Mouse (Mus musculus) hindlimb bud, embryonic 11.5 days (tissue): ENCODE results near the gene Tpcn1.

Source experiments
- DNase-seq: peaks from one replicate; pipeline ENCODE4 v3.0.0-alpha.2; 2012; ENCODE audit warnings: low read depth, low spot score; ENCODE audit errors: extremely low spot score

The Tpcn1 gene

DNA sequence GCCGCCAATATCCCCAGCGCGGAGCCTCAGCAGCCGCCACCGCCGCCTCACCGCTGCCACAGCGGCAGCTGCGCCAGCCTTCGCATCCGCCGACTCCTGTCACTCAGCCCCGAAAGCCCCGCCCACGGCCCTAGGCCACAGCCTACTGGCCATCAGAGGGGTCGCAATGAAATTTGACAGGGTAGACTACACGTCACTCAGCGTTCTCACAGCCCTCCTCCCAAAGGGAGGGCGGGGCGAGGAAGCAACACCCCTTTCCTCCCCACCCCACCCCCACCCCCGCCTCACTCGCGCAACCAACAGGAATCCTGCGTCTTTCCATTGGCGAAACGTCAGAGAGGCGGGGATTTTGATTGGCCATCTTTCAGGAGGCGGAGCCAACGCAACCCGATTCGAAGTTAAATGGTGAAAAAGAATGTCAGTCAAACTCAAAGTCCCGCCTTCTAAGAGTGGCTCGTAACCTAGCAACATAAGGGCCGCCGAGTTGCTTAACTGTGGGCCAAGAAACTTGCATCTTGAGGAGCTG is at the start of gene Tpcn1, which contains the start of gene Iqcd:
Gene Tpcn1, minus strand, starts transcription at position 105 of the 526 bp plus-strand sequence.
Gene Iqcd, plus strand, starts transcription at position 448 of the 526 bp plus-strand sequence.
- DNase-seq, result peak; percentile 100

GRCm38 (mm10) chr5:120635633-120636032 is 47.2 kb upstream of the Tpcn1 start:
- DNase-seq, result no peak

DNA sequence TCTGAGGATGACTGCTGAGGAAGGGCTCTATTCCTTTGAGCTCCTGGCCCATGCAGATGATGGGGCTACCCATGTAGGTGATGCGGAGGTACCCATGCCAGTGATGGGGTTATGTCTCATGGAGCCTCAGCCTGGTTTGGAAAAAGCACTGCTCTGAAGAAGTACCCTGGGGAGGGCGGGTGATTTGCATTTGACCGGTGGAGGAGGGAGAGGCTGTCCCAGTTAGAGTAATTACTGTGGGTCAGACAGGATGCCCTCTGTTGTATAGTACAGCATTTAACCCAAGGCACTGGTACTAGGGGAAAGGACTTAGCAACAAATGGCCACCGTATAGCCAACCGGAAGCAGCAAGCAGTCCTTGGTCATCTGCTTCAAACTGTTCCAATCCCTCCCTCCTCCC is 46.4 kb upstream of the Tpcn1 start:
- no peak for DNase-seq

DNA sequence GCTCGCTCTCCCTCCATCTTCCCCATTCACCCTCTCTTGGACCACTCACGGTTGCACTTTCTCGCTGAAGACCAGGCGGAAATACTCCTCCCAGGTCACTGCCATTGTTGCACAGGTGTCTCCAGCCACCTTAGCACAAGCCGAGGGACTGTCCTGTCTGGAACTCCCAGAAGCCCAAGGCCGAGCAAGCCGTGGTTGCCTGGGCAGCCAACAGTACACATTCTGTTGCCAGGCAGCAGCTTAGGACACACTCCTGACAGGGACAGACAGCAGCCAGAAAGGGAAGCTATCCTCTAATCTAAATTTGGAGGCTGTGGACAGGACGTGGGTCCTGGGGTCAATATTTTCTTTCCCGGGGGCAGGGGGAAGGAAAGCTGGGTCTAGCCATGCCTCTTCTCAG is 45.7 kb upstream of the Tpcn1 start, which contains the start of gene Cfap73:
Gene Cfap73, minus strand, starts transcription at position 105 of the 400 bp plus-strand sequence.
- DNase-seq, result no peak

DNA sequence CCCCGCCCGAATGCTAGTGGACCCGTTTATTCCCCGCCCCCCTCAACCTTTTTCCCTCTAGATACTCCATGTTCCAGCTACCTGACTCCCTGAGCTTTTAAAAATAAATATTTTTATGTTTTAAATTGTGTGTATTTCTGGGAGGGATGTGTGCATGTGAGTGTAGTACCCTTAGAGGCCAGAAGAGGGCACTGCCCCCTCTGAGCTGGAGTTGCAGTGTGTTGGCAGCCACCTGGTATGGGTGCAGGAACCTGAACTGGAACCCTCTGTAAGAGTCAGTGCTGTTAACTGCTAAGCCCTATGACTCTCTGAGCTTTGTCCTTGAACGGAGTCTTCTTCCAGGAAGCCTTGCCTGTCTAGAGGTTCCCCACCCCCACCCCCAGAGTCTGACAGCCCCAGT is 43.4 kb upstream of the Tpcn1 start:
- no peak for DNase-seq

GRCm38 (mm10) chr5:120631128-120631527 is 42.7 kb upstream of the Tpcn1 start:
- DNase-seq, result no peak

DNA sequence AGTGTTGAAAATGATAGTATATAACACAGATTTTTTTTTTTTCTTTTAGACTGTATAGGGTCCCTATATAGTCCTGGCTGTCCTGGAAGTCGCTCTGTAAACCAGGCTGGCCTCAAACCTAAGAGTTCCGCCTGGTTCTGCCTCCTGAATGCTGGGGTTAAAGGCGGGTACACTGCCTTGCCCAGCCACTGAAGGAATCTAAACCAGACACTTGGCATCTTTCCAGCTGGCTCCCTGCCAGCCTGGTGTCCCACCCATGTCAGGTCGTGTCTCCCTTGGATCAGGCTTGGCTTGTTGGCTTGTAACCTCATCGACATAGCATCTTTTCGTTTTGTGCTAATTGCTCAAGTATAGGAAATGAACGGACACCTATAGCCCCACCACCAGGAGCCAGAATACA is 40.2 kb upstream of the Tpcn1 start:
- DNase-seq, result no peak

- no peak for DNase-seq
Measured at GRCm38 (mm10) chr5:120627515-120628300, 39.2 kb upstream of the Tpcn1 start.

DNA sequence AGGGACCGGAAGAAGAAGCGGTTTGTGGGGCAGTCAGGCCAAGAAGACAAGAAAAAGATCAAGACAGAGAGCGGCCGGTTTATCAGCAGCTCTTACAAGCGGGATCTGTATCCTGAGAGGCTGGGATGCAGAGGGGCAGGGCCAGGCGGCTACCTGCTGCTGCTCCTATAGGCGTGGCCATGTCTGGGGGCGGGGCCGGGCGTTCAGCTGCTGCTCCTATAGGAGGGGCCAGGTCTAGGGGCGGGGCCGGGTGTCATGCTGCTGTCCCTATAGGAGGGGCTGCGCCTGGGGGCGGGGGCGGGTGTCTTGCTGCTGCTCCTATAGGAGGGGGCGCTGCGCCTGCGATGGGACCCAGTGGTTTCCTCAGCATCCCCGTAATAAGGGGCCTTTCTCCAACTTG is 37.9 kb upstream of the Tpcn1 start:
- no peak for DNase-seq

- DNase-seq, result no peak
Measured at GRCm38 (mm10) chr5:120624427-120624826, 36.0 kb upstream of the Tpcn1 start.

- no peak for DNase-seq
Measured at GRCm38 (mm10) chr5:120622198-120622851, 33.9 kb upstream of the Tpcn1 start.

- no peak for DNase-seq
Measured at GRCm38 (mm10) chr5:120621846-120622197, 33.3 kb upstream of the Tpcn1 start.

DNA sequence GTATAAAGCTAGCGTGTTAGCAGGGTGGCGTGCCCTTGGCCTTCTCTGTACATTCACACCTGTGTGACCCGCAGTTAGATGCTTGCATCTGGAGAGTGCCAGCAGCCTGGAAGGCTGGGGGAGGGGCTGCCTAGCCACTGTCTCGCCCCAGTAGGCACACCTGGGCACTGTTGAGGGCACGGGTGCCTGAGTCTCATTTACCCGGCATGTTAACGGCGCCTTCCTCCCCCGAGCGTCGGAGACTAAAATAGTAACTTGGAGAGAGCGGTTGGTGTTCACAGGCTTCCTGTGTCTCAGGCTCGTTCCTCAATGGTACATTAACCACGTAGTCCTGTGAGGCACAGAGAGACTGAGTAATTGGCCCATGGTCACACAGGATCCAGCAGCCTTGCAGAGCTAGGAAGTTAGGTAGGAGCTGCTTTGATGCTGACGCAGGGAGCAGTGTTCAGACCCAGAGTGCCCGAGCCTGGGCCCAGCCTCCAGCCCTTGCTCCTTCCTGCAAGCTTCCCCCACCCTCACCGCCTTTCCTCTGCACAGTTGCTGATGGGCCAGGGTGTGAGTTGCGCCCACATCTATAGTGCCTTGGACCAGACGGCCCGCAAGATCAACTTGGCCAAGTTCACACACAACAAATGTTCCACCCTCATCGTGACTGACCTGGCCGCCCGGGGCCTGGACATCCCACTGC is 32.7 kb upstream of the Tpcn1 start:
- DNase-seq, result no peak

DNA sequence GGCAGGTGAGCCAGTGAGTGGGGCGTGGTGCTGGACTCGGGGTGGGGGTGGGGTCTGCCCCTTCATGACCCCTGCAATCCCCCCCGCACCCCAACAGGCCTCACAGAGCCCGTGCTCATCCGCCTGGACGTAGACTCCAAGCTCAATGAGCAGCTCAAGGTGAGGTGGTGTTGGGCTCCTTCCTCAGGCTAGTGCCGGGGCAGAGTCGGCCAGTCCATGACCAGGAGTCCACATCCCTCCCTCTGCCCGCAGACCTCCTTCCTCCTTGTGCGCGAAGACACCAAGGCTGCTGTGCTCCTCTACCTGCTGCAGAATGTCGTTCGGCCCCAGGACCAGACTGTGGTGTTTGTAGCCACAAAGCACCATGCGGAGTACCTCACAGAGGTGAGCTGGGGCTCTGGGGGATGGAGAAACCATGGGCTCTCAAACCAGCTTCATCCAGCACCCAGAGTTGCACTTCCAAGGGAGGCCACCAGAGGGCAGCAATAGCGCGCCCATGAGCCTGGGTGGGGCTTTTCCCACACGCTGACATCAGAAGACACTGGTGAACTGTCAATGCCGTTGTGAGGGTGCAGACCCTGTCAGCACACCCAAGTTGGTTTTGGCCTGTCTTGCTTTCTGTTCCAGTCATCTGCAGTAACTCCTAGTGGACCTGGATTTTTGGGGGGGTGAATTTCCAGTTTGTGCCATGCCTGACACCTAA is 32.1 kb upstream of the Tpcn1 start:
- no peak for DNase-seq

DNA sequence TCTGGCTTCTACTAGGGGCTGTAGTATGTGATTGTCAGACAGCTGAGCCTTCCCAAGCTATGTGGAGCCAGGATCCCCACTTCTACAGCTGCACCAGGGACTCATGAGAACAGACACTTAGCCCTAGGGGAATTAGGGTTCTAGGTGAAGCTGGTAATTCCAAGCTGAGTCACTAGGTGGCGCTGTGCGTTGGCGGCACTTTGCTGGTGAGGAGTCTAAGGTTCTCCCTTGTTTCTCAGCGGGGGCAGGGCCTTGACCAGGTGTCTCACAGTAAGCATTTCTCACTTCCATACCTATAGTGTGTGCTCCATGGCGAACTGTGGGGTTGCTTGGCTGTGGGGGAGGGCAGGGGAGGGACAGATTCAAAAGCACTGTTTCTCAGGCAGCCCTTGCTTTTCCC is 30.7 kb upstream of the Tpcn1 start:
- no peak for DNase-seq

- no peak for DNase-seq
Measured at GRCm38 (mm10) chr5:120618778-120619177, 30.3 kb upstream of the Tpcn1 start.

DNA sequence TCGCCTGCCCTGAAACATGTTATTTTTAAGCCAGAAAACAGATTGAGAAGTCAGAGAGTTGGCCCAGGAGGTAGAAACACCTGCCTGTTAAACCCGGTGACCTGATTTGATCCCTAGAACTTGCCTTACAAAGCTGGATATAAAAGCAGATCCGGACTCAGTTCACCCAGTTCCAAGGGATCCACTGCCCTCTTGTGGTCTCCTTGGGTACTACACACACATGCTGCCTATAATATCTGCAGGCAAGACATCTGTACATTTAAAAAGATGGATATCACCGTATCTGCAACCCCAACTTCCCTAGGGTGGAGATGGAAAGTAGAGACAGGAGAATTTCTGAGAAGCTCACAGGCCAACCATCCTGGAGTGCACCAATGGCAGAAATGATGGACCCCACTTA is 27.4 kb upstream of the Tpcn1 start:
- no peak for DNase-seq

DNA sequence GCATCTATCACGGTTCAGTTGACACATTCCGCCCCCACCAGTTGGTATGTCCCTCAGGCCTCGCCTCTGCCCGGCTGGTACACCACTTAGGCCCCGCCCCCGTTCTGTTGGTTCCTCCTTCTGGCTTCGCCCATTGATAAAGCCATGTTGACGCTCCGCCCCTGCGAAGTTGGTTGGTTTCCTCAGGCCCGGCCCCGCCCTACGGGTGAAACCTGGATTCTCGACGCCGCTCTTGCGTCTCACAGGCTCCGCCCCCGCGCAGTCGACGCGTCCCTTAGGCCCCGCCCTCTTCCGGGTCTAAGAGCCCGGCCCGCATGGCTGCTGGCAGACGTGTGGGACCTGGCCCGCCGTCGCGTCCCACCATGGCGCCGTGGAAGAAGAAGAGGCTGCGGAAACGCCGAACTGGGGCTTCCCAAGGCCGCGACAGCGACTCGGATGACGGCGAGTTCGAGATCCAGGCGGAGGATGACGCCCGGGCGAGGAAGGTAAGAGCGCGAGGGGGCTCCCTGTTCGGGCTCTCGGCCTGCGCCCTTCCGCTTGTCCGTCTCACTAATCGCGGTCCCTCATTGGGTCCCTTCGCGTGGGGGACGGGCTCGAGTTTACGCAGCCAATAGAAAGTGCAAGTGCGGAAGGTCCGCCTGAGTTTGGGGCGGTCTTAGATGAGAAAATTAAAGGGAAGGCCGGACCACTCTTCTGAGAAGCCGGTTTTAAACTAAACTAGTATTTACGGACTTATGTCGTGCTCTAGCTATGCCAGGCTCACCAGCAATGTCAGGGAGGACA is 24.5 kb upstream of the Tpcn1 start:
- DNase-seq, result peak; percentile 79

DNA sequence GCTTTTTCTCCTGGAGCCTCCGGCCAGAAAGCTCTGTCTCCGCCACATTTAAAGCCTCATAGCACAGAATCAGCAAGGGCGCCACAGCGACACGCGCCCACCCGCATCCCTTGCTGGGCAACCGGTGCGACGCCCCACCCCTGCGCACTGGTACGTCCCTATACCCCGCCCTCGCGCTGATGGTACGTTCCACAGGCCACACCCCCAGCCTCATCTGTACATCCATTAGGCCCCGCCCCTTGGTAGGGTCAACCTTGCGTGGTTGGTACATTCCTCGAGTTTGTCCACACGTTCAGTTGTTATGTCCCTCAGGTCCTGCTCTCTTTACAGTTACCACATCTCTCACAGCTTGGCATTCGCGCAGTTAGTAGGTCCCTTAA is 24.0 kb upstream of the Tpcn1 start, which contains the start of the genes Rita1 and Ddx54:
Gene Rita1, minus strand, starts transcription at position 148 of the 380 bp plus-strand sequence.
Gene Ddx54, plus strand, starts transcription at position 298 of the 380 bp plus-strand sequence.
- peak; percentile 98 for DNase-seq

DNA sequence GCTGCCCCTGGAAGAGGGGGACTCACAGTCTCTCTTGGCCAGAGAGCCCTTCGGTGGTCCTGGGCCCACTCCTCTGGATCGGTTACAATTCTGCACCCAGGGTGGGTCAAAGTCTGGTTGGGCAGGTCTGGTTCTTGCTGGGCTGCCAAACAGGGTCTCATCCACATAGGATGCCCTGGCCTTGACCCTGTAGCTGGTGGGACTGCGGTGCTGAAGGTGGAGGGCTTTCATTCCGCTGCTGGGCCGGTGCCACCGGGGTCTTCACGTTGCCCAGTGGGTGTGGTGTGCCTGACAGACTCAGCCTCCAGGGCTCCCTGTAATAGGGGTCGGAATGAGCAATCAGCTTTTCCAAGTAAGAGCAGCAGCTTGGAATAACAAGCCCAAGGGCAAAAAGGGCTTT is 22.9 kb upstream of the Tpcn1 start:
- no peak for DNase-seq
